Mouse (Mus musculus) neural tube, embryonic 11.5 days (tissue): Measurements from ENCODE around the gene Gm20379. TPM values are rescaled to one million over a fixed set of nuclear protein-coding genes. Genes with fewer than 3 reads are reported as not detected.

Experiments
- ATAC-seq: fragments of 200-750 bp; cut with Nextera tagmentation; 2 replicates; pipeline ENCODE4 v1.8.0; 2017; ENCODE audit warnings: moderate number of reproducible peaks, mild to moderate bottlenecking, moderate TSS enrichment, moderate library complexity; ENCODE audit not compliant: insufficient read depth, low FRiP score, low TSS enrichment
- DNase-seq: peaks from one replicate; pipeline ENCODE4 v3.0.0-alpha.2; 2015; ENCODE audit warnings: low spot score
- H3K27ac ChIP-seq: fragments of 300-500 bp; sonication (generic); 2 replicates; pipeline ENCODE4 v1.5.1; 2014; ENCODE audit warnings: low read depth, mild to moderate bottlenecking, low read length
- H3K27me3 ChIP-seq: fragments of 300-500 bp; sonication (generic); 2 replicates; pipeline ENCODE4 v1.6.1; 2014; ENCODE audit warnings: mild to moderate bottlenecking, low read length, mixed read lengths; ENCODE audit not compliant: control insufficient read depth, insufficient read depth
- H3K36me3 ChIP-seq: fragments of 300-500 bp; sonication (generic); 2 replicates; pipeline ENCODE4 v1.6.1; 2014; ENCODE audit warnings: mild to moderate bottlenecking, low read length, moderate library complexity, mixed read lengths; ENCODE audit not compliant: control insufficient read depth, insufficient read depth
- H3K4me1 ChIP-seq: fragments of 300-500 bp; sonication (generic); 2 replicates; pipeline ENCODE4 v1.6.1; 2014; ENCODE audit warnings: low read length, mixed read lengths; ENCODE audit not compliant: control insufficient read depth, insufficient read depth
- H3K4me2 ChIP-seq: fragments of 300-500 bp; sonication (generic); 2 replicates; pipeline ENCODE4 v1.6.1; 2014; ENCODE audit warnings: low read depth, mild to moderate bottlenecking, moderate library complexity
- H3K4me3 ChIP-seq: fragments of 300-500 bp; sonication (generic); 2 replicates; pipeline ENCODE4 v1.5.1; 2014; ENCODE audit warnings: low read depth, low read length
- H3K9ac ChIP-seq: fragments of 300-500 bp; sonication (generic); 2 replicates; pipeline ENCODE4 v1.6.1; 2014; ENCODE audit warnings: mild to moderate bottlenecking, low read length
- H3K9me3 ChIP-seq: fragments of 300-500 bp; sonication (generic); 2 replicates; pipeline ENCODE4 v1.6.1; 2016; ENCODE audit warnings: low read length; ENCODE audit not compliant: control insufficient read depth
- WGBS: fragments of 180-500 bp; shearing (Covaris S2); extraction: QIAGEN DNeasy Blood & Tissue Kit; methylation state at CpG from one replicate; pipeline ENCODE4 v1.1.7; 2014; 5-methylcytosine and 5-hydroxymethylcytosine counted together
- polyA plus RNA-seq: library from polyadenylated mRNA; unstranded; fragments of >200 nt; fragmentation: Nextera tagmentation; extraction: Ambion mirVana; gene quantifications from 2 replicates; pipeline ENCODE4 v1.2.1, GENCODE M21; 2014

Gm20379 gene
- polyA plus RNA-seq, 1 experiment from 2014 or later = 0.45 TPM

DNA sequence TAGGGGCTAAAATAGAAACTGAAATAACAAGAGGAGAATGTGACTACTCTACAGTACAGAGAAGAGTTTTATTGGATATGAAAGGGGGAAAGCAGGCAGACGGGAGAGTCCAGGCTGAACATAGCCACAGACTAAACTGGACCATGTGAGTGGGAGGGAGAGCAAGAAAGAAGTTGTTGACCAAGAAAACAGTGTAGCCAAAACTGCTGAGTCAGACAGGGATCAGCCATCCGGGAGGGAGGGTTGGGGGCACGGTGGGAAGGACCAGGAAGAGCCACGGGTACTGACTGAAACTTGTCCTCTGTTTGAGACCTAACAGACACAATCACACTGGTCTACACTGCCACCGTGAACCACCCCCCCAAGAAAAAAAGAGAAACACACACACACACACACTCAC, 20.2 kb downstream of the Gm20379 start:
- H3K9me3 ChIP-seq = no peaks in the 10 kb centered on the region
- ATAC-seq = no peak
- no peak overlapping the region for H3K4me3 ChIP-seq
- no peaks in the 10 kb centered on the region for H3K36me3 ChIP-seq
- H3K4me2 ChIP-seq = no peak overlapping the region
- DNase-seq = no peak
- H3K27ac ChIP-seq = no peak overlapping the region
- no peaks in the 10 kb centered on the region for H3K4me1 ChIP-seq
- H3K9ac ChIP-seq = no peak overlapping the region
- 89% methylated on average over 5 of the region's 5 CpGs for WGBS
- H3K27me3 ChIP-seq = no peaks in the 10 kb centered on the region

GRCm38 (mm10) chr13:92328000-92328399, 22.2 kb downstream of the Gm20379 start:
- DNase-seq = no peak
- no peak overlapping the region for H3K9ac ChIP-seq
- H3K27me3 ChIP-seq = no peaks in the 10 kb centered on the region
- no peaks in the 10 kb centered on the region for H3K36me3 ChIP-seq
- no peak overlapping the region for H3K4me3 ChIP-seq
- WGBS = 95% methylated on average over 2 of the region's 2 CpGs
- H3K4me2 ChIP-seq = no peak overlapping the region
- no peaks in the 10 kb centered on the region for H3K4me1 ChIP-seq
- H3K27ac ChIP-seq = no peak overlapping the region
- H3K9me3 ChIP-seq = no peaks in the 10 kb centered on the region
- ATAC-seq = no peak

DNA sequence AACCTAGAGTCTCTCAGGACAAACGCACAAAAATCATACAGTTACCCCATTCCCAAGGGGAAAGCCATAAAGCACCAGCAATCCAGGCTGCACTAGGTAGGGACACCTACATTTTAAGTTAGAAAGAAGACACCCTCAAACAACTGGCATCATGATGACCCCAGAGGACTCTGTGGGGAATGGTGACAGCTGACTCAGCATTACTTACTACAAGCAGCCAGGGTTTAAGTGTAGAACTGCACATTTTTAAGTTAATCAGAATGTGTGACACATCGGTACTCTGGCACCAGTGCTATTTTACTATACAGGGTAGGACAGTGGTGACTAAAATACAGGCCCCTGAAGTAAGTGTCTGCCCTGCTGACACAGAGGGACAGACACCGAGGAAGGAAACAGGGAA, 24.8 kb downstream of the Gm20379 start:
- no peaks in the 10 kb centered on the region for H3K9me3 ChIP-seq
- no peaks in the 10 kb centered on the region for H3K4me1 ChIP-seq
- H3K4me3 ChIP-seq = no peak overlapping the region
- no peak for DNase-seq
- WGBS = 93% methylated on average over 3 of the region's 3 CpGs
- H3K27ac ChIP-seq = no peak overlapping the region
- no peaks in the 10 kb centered on the region for H3K36me3 ChIP-seq
- no peak for ATAC-seq
- H3K9ac ChIP-seq = no peak overlapping the region
- no peak overlapping the region for H3K4me2 ChIP-seq
- no peaks in the 10 kb centered on the region for H3K27me3 ChIP-seq

DNA sequence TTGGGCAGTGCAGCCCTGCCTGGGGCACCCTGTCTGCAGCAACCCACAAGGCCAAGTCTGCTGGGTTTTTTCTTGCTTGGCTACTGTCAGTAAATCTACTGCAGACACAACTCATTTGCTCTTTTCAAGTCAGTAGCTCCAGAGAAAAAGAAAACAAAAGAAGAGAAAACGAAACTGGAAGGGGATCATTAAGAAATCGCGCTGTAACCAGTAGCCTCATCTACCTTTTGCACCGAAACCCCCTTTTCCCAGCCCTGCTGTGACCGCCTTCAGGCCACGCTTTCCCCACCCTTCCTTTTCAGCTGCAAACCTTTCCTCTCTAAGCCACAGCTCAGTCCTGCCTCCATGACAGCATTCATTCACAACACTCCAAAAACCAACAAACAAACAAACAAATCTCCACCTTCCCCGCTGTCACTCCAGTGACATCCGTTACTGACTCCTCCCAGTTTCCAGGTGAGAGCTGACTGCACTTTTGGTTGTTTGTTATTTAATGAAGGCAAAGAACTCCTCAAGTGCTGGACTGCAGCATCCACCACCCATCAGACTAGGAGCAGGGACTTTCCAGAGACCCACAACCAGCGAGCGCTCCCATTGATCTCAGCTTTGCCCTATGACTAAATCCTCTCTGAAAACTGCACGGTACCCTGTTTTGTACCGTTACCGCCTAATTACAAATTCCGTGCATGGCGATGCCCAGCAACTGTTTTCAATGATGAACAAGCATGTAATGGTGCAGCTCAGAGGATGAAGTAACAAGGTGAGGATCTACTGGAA, 26.5 kb downstream of the Gm20379 start:
- H3K4me1 ChIP-seq = no peaks in the 10 kb centered on the region
- 87% methylated on average over 15 of the region's 15 CpGs for WGBS
- no peak for ATAC-seq
- no peak overlapping the region for H3K27ac ChIP-seq
- no peak overlapping the region for H3K4me2 ChIP-seq
- no peak for DNase-seq
- no peak overlapping the region for H3K4me3 ChIP-seq
- no peaks in the 10 kb centered on the region for H3K9me3 ChIP-seq
- H3K27me3 ChIP-seq = no peaks in the 10 kb centered on the region
- H3K36me3 ChIP-seq = no peaks in the 10 kb centered on the region
- no peak overlapping the region for H3K9ac ChIP-seq

DNA sequence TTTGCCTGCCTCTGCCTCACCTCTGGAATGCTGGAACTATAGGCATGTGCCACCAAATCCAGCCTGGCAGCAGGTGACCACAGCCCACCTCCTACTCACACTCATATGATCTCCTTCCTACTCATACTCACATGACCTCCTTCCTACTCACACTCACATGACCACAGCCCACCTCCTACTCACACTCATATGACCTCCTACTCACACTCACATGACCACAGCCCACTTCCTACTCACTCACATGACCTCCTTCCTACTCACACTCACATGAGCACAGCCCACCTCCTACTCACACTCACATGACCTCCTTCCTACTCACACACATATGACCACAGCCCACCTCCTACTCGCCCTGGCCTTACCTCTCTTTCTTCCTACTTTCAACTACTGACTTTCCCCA, 31.1 kb downstream of the Gm20379 start:
- no peak overlapping the region for H3K4me2 ChIP-seq
- no peaks in the 10 kb centered on the region for H3K27me3 ChIP-seq
- 82% methylated on average over 1 of the region's 1 CpGs for WGBS
- H3K27ac ChIP-seq = no peak overlapping the region
- no peak overlapping the region for H3K4me3 ChIP-seq
- H3K4me1 ChIP-seq = no peaks in the 10 kb centered on the region
- H3K9me3 ChIP-seq = no peaks in the 10 kb centered on the region
- H3K36me3 ChIP-seq = no peaks in the 10 kb centered on the region
- no peak overlapping the region for H3K9ac ChIP-seq
- DNase-seq (no peak), ATAC-seq (no peak)

DNA sequence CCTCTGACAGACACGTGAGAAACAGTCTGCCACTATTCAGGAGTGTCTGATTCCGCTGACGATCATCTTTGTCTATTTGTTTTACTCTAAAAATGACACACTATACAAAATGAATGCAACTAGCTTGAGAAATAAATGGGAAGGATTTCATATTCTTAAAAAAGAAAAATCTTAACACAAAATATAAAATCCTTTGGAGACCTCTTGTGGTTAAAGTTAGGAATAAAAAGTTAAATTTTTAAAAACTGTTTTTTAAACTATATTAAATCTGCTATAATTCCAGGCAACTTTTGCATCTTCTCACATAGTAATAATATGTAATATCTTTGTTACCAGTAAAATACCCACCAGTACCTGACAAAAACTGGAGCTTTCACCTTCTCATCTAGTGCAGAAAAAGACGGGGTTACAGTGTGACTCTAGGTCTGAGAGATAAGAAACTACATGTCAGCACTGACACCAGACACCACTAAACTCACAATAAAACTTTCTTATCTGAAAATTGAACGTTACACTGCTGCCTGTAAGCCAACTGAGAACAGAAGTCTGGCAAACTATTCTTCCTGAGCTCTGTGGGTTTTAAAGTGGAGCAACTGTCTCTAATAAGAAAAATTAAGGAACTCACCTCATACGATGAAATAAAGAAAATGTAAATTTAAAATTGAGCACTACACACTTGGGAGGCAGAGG, 32.1 kb downstream of the Gm20379 start:
- no peak overlapping the region for H3K4me3 ChIP-seq
- ATAC-seq (no peak), DNase-seq (no peak)
- WGBS = 90% methylated on average over 6 of the region's 6 CpGs
- H3K36me3 ChIP-seq = no peaks in the 10 kb centered on the region
- H3K9me3 ChIP-seq = no peaks in the 10 kb centered on the region
- H3K27me3 ChIP-seq = no peaks in the 10 kb centered on the region
- no peaks in the 10 kb centered on the region for H3K4me1 ChIP-seq
- no peak overlapping the region for H3K9ac ChIP-seq
- H3K27ac ChIP-seq = no peak overlapping the region
- no peak overlapping the region for H3K4me2 ChIP-seq

DNA sequence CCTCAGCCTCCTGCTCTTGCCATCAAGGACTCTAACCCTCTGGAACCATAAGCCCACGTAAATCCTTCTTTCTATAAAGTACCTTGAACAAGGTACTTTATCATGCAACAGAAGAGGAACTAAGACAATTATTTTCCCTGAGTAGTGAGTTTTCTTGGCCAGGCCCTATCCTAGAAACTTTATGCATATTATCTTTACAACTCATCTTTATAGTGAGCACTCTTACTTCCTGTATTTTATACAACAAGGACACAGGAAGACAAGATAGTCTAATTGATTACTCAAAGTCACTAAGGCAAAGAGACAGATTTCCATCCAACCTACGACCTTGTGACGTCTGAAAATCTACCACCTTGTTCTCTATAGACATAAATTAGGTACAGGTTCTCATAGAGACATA, 34.0 kb downstream of the Gm20379 start:
- H3K4me1 ChIP-seq = no peaks in the 10 kb centered on the region
- no peaks in the 10 kb centered on the region for H3K36me3 ChIP-seq
- WGBS = 93% methylated on average over 3 of the region's 3 CpGs
- no peaks in the 10 kb centered on the region for H3K9me3 ChIP-seq
- H3K4me2 ChIP-seq = no peak overlapping the region
- H3K4me3 ChIP-seq = no peak overlapping the region
- DNase-seq (no peak), ATAC-seq (no peak)
- H3K27ac ChIP-seq = no peak overlapping the region
- H3K9ac ChIP-seq = no peak overlapping the region
- H3K27me3 ChIP-seq = no peaks in the 10 kb centered on the region

DNA sequence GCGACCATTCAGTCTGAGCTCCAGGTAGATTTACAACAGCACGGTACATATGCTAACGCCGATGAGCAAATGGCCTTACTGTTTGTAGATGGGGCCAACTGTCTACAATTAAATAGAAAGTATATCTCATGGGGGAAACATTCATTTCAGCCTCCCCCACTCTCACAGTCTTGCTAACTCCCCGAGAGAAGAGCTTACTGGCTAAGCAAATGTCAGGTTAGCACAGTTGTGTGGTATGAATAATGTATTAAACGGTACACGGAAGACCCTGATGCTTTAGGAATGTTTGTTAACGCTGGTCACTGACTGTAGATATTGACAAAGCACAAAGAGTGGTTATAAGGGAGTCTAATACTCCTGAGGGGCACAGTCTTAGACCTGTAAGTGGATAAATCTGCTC, 38.3 kb downstream of the Gm20379 start:
- H3K9ac ChIP-seq = no peak overlapping the region
- 93% methylated on average over 8 of the region's 8 CpGs for WGBS
- no peak overlapping the region for H3K4me2 ChIP-seq
- no peaks in the 10 kb centered on the region; the same call in 1 of the 2 replicates for H3K36me3 ChIP-seq
- DNase-seq (no peak), ATAC-seq (no peak)
- no peak overlapping the region for H3K27ac ChIP-seq
- no peaks in the 10 kb centered on the region for H3K4me1 ChIP-seq
- no peak overlapping the region for H3K4me3 ChIP-seq
- no peaks in the 10 kb centered on the region for H3K27me3 ChIP-seq
- H3K9me3 ChIP-seq = no peaks in the 10 kb centered on the region

- ATAC-seq (no peak), DNase-seq (no peak)
- no peaks in the 10 kb centered on the region; the same call in 1 of the 2 replicates for H3K36me3 ChIP-seq
- H3K27me3 ChIP-seq = no peaks in the 10 kb centered on the region
- H3K27ac ChIP-seq = no peak overlapping the region
- H3K9ac ChIP-seq = no peak overlapping the region
- H3K9me3 ChIP-seq = no peaks in the 10 kb centered on the region
- WGBS = 74% methylated on average over 5 of the region's 5 CpGs
- H3K4me1 ChIP-seq = no peaks in the 10 kb centered on the region
- no peak overlapping the region for H3K4me2 ChIP-seq
- H3K4me3 ChIP-seq = no peak overlapping the region
Measured at GRCm38 (mm10) chr13:92346338-92346737, 40.6 kb downstream of the Gm20379 start.
